Mouse (Mus musculus): ENCODE measurements around the gene Ifit3. TPM values are rescaled to one million over a fixed set of nuclear protein-coding genes. Genes with fewer than 3 reads are reported as not detected.
"Not testable (repeated sequence)": the region's sequence is repeated elsewhere in the genome, so short reads cannot be mapped to it uniquely, and the experiment has no call there.

The Ifit3 gene
- polyA plus RNA-seq, 1 experiment from 2014 or later: 0.20 TPM

DNA sequence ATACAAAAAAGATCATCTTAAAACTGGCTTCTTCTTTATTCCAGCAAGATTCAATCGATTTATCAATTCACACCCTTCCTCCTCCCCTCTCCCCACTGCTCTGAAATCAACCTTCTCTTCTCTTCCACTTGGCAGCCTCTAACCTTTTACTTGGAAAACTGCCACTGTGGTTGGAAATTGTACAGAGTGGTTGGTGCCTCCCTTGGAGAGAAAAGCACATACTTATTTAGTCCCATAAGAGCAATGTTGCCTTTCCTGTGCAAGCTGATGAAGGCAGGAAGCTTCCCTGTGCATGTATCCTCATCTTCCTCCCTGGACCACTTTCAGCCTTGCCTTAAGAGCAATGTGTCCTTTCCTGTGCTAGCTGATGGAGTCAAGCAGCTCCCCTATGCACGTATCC is 15.0 kb downstream of the Ifit3 start:
- Histone ChIP-seq H3K27ac (no peak overlapping the region), H3K4me1 (replicated peaks) (no peaks in the 10 kb centered on the region), H3K9me3 (no peaks in the 10 kb centered on the region), H3K36me3 (no peaks in the 10 kb centered on the region), H3K27me3 (ENCODE audit: insufficient read depth, poor library complexity, severe bottlenecking) (no peaks in the 10 kb centered on the region), H3K4me3 (no peak overlapping the region)
- 86% methylated on average over 2 of the region's 2 CpGs for WGBS
- no peak for DNase-seq (ENCODE audit: low spot score)

- not testable (repeated sequence) for H3K4me1 ChIP-seq (replicated peaks); H3K9me3 ChIP-seq; H3K27me3 ChIP-seq (ENCODE audit: insufficient read depth, poor library complexity, severe bottlenecking); DNase-seq (ENCODE audit: low spot score); H3K36me3 ChIP-seq; H3K27ac ChIP-seq; H3K4me3 ChIP-seq
Observed at GRCm38 (mm10) chr19:34599250-34599649, 15.9 kb downstream of the Ifit3 start.

- H3K4me1 ChIP-seq (replicated peaks); H3K9me3 ChIP-seq; H3K27ac ChIP-seq; H3K36me3 ChIP-seq; H3K4me3 ChIP-seq; DNase-seq (ENCODE audit: low spot score); H3K27me3 ChIP-seq (ENCODE audit: insufficient read depth, poor library complexity, severe bottlenecking): not testable (repeated sequence)
- WGBS: 69% methylated on average over 1 of the region's 1 CpGs
Observed at GRCm38 (mm10) chr19:34601888-34602287, 18.6 kb downstream of the Ifit3 start, which contains the start of gene Ifit1bl1. Gene Ifit1bl1, minus strand, starts transcription at chr19:34601956.

DNA sequence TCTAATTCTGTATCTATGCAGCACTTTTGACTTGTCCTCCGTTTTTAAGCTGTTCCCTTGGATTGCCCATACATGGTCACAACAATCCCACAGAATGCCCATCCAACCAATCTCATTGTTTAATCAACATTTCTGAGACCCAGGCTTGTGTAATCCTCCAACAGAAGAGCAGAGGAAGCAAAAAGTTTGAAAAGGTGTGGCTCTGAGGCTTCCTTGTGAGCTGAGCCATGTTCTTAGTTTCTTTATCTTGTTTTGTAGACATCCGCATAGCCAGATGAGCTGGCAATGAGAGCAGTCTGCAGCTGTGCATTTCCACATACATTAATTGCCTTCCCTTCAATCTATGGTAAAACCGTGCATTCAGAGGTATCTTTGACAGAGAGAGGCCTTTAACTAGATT is 22.1 kb downstream of the Ifit3 start:
- no peaks in the 10 kb centered on the region for H3K36me3 ChIP-seq
- WGBS: 88% methylated on average over 3 of the region's 3 CpGs
- H3K27ac ChIP-seq: no peak overlapping the region
- H3K4me1 ChIP-seq (replicated peaks): no peaks in the 10 kb centered on the region
- no peaks in the 10 kb centered on the region for H3K9me3 ChIP-seq
- H3K4me3 ChIP-seq: no peak overlapping the region
- no peaks in the 10 kb centered on the region for H3K27me3 ChIP-seq (ENCODE audit: insufficient read depth, poor library complexity, severe bottlenecking)
- no peak for DNase-seq (ENCODE audit: low spot score)

GRCm38 (mm10) chr19:34607237-34608051 is 24.1 kb downstream of the Ifit3 start, which contains the start of gene Ifit3b:
Gene Ifit3b, plus strand, starts transcription at chr19:34607970.
- not testable (repeated sequence) for H3K4me3 ChIP-seq; H3K4me1 ChIP-seq (replicated peaks); H3K9me3 ChIP-seq; H3K27ac ChIP-seq; DNase-seq (ENCODE audit: low spot score); H3K36me3 ChIP-seq; H3K27me3 ChIP-seq (ENCODE audit: insufficient read depth, poor library complexity, severe bottlenecking)
- 60% methylated on average over 4 of the region's 4 CpGs for WGBS

DNA sequence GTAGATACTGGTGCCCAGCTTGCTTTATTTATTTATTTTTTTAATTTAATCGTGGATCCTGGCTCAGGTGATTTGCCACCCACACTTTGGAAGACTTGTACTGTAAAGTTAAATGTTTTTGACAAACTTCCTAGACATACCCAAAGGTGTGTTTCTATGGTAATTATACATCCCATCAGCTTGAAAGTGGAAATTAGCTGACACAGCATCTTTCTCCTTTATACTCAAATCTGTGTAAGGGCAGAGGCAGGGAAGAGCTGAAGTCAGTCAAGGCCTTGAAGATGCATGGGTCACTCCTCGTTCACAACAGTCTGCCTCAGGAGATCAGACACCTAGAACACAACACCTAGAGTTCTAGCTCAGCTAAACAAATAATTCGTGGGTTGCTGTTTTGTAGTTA is 26.8 kb downstream of the Ifit3 start:
- H3K4me1 ChIP-seq (replicated peaks); H3K36me3 ChIP-seq; H3K27ac ChIP-seq; H3K27me3 ChIP-seq (ENCODE audit: insufficient read depth, poor library complexity, severe bottlenecking); H3K4me3 ChIP-seq; DNase-seq (ENCODE audit: low spot score); H3K9me3 ChIP-seq: not testable (repeated sequence)
- WGBS: 77% methylated on average over 3 of the region's 3 CpGs

DNA sequence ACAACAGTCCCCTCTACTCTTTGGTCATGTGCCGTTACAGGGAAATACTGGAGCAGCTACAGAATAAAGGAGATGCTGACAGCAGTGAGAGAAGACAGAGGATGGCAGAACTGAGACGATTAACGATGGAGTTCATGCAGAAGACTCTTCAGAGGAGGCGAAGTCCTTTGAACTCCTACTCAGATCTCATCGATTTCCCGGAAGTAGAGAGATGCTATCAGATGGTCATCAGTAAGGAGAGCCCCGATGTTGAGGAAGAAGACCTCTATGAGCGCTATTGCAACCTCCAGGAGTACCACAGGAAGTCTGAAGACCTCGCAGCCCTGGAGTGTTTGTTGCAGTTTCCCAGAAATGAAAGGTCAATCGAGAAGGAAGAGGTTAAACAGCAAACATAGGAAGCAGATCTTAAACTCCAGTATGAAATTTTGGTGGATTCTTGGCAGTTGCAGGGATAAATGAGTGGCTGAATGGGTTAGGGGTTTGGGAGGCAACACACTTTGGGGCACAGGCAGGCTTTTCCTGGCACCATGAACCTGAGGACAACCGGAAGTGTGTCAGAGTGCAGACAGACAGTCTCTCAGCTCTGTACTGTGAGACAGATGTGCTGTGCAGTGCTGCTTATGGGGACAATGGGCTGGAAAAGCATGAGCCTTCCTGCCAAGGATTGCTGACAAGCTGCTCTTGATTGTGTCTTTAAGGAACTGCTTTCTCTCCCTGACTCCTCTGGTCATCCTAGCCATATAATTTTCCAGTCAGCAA is 29.1 kb downstream of the Ifit3 start:
- H3K4me1 ChIP-seq (replicated peaks); H3K36me3 ChIP-seq; H3K4me3 ChIP-seq; DNase-seq (ENCODE audit: low spot score); H3K27ac ChIP-seq; H3K27me3 ChIP-seq (ENCODE audit: insufficient read depth, poor library complexity, severe bottlenecking); H3K9me3 ChIP-seq: not testable (repeated sequence)
- WGBS: 83% methylated on average over 6 of the region's 11 CpGs

DNA sequence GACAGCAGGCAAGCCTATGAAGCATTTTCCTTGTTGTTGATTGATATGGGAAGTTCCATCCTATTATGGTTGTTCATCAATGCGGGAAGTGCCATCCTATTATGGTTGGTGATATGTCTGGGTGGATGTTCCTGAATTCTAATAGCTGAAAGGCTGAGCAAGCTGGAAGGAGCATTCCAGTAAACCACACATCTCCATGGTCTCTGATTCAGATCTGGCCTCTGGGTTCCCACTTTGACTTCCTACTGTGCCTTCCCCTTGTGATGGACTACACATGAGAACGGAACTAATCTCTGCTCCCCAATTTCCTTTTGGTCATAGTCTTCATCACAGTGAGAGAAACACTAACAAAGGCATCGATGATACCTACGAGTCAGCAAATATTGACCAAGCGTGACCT is 37.5 kb downstream of the Ifit3 start:
- H3K4me1 ChIP-seq (replicated peaks): no peaks in the 10 kb centered on the region
- no peak overlapping the region for H3K27ac ChIP-seq
- H3K9me3 ChIP-seq: no peaks in the 10 kb centered on the region

GRCm38 (mm10) chr19:34623781-34624180 is 40.5 kb downstream of the Ifit3 start:
- WGBS: 94% methylated on average over 6 of the region's 6 CpGs
- no peak overlapping the region for H3K27ac ChIP-seq
- H3K27me3 ChIP-seq (ENCODE audit: insufficient read depth, poor library complexity, severe bottlenecking): no peaks in the 10 kb centered on the region
- no peaks in the 10 kb centered on the region for H3K9me3 ChIP-seq
- no peak for DNase-seq (ENCODE audit: low spot score)
- H3K4me3 ChIP-seq: no peak overlapping the region
- H3K4me1 ChIP-seq (replicated peaks): no peaks in the 10 kb centered on the region
- H3K36me3 ChIP-seq: no peaks in the 10 kb centered on the region

More for the DNA sequence above, 37.5 kb downstream of the Ifit3 start:
- Histone ChIP-seq H3K27me3 (ENCODE audit: insufficient read depth, poor library complexity, severe bottlenecking) (no peaks in the 10 kb centered on the region), H3K4me3 (no peak overlapping the region), H3K36me3 (no peaks in the 10 kb centered on the region)
- no peak for DNase-seq (ENCODE audit: low spot score)
- 92% methylated on average over 5 of the region's 5 CpGs for WGBS

DNA sequence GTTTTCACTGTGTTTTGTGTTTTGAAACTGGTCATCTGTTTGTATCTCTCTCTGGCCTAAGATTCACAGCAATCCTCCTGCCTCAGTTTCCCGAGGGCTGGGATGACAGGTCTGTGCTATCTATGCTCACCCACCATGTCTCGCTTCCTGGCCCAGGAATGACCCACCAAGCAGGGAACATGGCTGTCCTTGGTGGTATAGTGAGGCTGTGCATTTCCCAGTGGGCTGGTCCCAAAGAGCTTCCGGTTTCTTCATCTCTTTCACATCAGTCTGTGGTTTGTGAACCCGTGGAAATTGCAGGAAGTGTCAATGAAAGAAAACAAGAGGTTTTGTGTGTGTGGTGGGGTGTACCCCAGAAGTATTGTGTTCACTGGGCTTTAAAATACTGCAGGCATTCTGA is 41.3 kb downstream of the Ifit3 start:
- WGBS: 80% methylated on average over 4 of the region's 4 CpGs
- H3K27ac ChIP-seq: no peak overlapping the region
- no peak overlapping the region for H3K4me3 ChIP-seq
- no peaks in the 10 kb centered on the region for H3K9me3 ChIP-seq
- no peaks in the 10 kb centered on the region for H3K4me1 ChIP-seq (replicated peaks)
- DNase-seq (ENCODE audit: low spot score): no peak
- H3K27me3 ChIP-seq (ENCODE audit: insufficient read depth, poor library complexity, severe bottlenecking): no peaks in the 10 kb centered on the region
- H3K36me3 ChIP-seq: no peaks in the 10 kb centered on the region

- Histone ChIP-seq H3K4me3 (no peak overlapping the region), H3K27me3 (ENCODE audit: insufficient read depth, poor library complexity, severe bottlenecking) (no peaks in the 10 kb centered on the region), H3K4me1 (replicated peaks) (no peaks in the 10 kb centered on the region), H3K27ac (no peak overlapping the region), H3K9me3 (no peaks in the 10 kb centered on the region), H3K36me3 (no peaks in the 10 kb centered on the region)
- DNase-seq (ENCODE audit: low spot score): no peak
- 79% methylated on average over 2 of the region's 2 CpGs for WGBS
Observed at GRCm38 (mm10) chr19:34627496-34627895, 44.2 kb downstream of the Ifit3 start.

DNA sequence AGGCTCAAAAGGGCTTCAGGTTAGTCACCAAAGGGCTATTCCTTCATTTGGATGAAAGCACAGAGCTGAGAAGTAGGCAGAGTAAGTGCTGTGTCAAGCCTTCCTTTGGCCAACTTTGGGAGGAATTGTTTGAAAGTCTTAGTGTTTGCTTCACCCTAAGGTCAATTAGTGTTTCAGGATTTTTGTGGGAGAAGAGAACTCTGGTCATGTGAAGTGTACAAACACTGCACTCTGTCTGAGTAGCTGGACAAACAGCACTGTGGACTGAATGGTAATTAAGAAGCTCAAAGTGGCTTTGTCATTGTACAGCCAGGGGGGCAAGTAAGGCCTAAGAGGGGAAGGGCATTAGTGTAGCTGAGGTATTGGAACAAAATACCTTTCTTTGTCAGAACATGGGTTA is 48.2 kb downstream of the Ifit3 start:
- H3K36me3 ChIP-seq: no peaks in the 10 kb centered on the region
- no peak for DNase-seq (ENCODE audit: low spot score)
- no peak overlapping the region for H3K4me3 ChIP-seq
- H3K27ac ChIP-seq: no peak overlapping the region
- no peaks in the 10 kb centered on the region for H3K9me3 ChIP-seq
- no peaks in the 10 kb centered on the region for H3K27me3 ChIP-seq (ENCODE audit: insufficient read depth, poor library complexity, severe bottlenecking)
- H3K4me1 ChIP-seq (replicated peaks): no peaks in the 10 kb centered on the region

GRCm38 (mm10) chr19:34633484-34633883 is 50.2 kb downstream of the Ifit3 start:
- Histone ChIP-seq H3K4me3 (no peak overlapping the region), H3K9me3 (no peaks in the 10 kb centered on the region), H3K36me3 (no peaks in the 10 kb centered on the region), H3K4me1 (replicated peaks) (no peaks in the 10 kb centered on the region), H3K27me3 (ENCODE audit: insufficient read depth, poor library complexity, severe bottlenecking) (no peaks in the 10 kb centered on the region), H3K27ac (no peak overlapping the region)
- 77% methylated on average over 2 of the region's 2 CpGs for WGBS
- DNase-seq (ENCODE audit: low spot score): no peak
